Mouse (Mus musculus) NIH3T3 (cell line): Measurements from ENCODE around the gene Tmem274.
"Not testable (repeated sequence)": the region's sequence is repeated elsewhere in the genome, so short reads cannot be mapped to it uniquely, and the experiment has no call there.

Experiments used
- DNase-seq: peaks from one replicate; pipeline ENCODE4 v3.0.0-alpha.2; 2012; ENCODE audit warnings: low read depth

Tmem274 gene

GRCm38 (mm10) chr4:149477078-149477477, at the start of gene Tmem274:
Tmem274 (plus strand) TSS chr4:149477378.
- no peak for DNase-seq

GRCm38 (mm10) chr4:149429592-149429991, 47.6 kb upstream of the Tmem274 start:
- no peak for DNase-seq

DNA sequence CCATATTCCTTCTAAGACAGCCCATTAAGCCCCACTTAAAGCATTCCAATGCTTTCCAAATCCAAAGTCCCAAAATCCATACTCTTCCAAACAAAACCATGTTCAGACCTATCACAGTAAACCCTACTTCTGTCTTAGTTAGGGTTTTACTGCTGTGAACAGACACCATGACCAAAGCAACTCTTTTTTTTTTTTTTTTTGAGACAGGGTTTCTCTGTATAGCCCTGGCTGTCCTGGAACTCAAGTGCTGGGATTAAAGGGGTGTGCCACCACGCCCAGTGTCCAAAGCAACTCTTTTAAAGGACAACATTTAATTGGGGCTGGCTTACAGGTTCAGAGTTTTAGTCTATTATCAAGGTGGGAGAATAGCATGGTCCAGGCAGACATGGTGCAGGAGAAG, 45.3 kb upstream of the Tmem274 start:
- not testable (repeated sequence) for DNase-seq

DNA sequence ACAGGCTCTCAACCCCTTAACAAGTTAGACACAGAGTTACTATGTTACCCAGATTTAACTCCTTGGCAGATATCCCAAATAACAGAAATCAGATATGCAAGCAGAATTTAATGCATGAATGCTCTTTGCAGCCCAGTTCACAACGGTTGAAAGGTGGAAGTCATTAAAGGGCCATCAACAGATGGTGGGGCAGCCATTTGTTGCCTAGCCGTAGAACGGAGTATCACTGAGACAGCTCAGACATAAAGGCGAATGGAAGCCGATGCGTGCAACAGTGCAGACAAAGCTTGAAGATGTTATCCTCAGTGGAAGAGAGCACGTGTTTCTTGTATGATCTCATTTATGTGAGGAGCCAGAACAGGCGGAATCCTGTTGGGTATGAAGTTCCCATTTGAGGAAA, 36.6 kb upstream of the Tmem274 start:
- no peak for DNase-seq

GRCm38 (mm10) chr4:149442436-149442835, 34.7 kb upstream of the Tmem274 start:
- DNase-seq, result peak; percentile 79

DNA sequence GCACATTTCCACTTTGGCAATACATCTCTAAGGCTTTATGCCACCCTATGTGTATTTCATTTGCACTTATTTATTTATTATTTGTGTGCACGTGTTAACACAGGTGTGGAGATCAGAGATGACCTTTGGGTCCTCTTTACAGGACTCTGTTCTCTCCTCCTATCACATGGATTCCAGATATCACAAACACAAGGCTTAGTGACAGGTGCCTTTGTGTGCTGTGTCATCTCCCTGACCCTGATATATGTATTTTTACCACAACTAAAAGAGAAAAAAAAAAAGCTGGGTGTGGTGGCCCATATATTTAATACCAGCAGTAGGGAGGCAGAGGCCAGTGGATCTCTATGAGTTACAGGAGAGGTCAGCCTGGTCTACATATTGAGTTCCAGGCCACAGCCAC, 32.7 kb upstream of the Tmem274 start:
- DNase-seq, result no peak

GRCm38 (mm10) chr4:149444964-149445701, 32.0 kb upstream of the Tmem274 start:
- DNase-seq, result peak; percentile 97

DNA sequence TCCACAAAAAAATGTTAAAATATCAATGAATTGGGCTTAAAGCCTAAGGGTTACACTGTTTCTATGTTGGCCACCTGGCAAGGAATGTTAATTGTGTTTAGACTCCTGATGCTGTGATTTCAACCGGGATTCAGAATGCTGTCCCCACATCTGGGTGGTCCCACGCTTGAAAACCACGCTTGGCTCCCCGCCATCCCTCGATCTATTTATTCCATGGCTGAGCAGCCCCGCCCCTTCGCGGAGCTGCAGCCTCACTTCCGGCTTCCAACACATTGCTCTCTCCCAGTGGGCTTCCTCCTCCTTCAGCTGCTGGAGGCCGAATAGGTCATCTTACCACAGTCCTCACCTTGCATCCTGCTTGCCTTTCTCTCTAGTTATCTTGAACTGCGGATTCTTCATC, 31.3 kb upstream of the Tmem274 start:
- no peak for DNase-seq

- no peak for DNase-seq
Observed at GRCm38 (mm10) chr4:149446309-149446708, 30.9 kb upstream of the Tmem274 start.

DNA sequence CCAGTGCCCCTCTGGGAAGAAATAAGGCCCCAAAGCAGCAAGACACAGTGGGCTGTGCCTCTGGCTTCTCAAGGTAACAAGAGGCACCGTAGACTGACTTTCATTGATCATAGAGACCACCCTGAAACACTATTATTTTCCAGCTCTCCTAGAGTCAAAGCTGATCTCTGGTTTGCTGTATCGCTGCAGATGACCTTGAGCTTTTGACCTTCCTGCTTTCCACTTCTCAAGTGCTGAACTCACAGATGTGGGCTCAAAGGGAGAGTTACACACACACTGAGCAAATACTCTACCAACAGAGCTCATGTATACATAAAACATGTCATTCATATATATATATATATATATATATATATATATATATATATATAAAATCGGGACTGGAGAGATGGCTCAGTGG, 26.5 kb upstream of the Tmem274 start:
- DNase-seq, result no peak

GRCm38 (mm10) chr4:149453656-149454055, 23.5 kb upstream of the Tmem274 start:
- peak; percentile 56 for DNase-seq

- no peak for DNase-seq
Observed at GRCm38 (mm10) chr4:149454263-149454662, 22.9 kb upstream of the Tmem274 start.

DNA sequence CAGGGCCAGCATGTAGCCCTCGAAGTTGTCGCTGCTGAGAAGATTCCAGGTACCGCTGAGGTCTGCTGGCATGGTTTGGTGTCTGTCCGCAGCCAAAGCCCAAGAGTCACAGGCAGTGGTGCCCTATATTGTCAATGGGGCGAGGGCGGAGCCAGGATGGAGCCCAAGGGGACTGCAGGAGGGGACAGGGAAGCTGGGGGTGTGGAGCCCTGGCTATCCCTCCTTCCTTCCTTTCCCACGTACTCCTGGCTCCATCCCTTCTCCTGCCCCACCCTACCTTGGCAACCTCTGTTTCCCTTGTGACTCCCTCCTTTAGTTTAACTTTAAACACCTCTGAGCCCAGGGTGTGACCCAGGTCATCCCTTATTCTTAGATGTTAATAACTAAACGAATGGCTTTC, 22.3 kb upstream of the Tmem274 start, which contains the start of gene Rbp7:
TSS of gene Rbp7 (minus strand) at position 100 of the 400 bp plus-strand sequence.
- DNase-seq, result no peak

GRCm38 (mm10) chr4:149457163-149457562, 20.0 kb upstream of the Tmem274 start:
- not testable (repeated sequence) for DNase-seq

DNA sequence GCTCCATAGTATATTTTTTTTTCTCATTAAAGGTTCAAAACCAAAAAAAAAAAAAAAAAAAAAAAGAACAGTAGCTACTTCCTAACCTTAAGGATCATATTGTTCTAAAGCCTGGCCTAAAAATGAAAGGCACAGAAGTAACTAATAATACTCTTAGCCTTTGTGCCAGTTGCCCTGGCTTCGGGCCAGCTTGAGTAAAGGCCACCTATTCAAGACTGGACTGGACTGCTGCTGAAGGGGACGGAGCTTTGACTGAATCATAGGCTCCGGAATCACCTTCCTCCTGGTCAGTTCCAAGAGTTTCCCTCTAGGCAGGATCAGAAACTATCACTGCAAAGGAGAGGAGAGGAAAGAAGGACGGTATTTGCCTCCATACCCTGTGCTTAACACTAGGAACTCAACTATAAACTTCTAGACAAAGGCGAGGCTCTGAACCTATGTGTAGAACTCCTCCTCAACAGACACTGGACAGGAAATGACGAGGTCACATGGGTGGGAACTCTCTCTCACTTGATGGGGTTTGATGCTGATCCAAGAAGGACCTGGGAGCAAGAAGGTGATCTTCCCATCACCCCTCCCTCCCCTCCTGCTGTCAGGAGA, 19.2 kb upstream of the Tmem274 start:
- peak; percentile 41 for DNase-seq

DNA sequence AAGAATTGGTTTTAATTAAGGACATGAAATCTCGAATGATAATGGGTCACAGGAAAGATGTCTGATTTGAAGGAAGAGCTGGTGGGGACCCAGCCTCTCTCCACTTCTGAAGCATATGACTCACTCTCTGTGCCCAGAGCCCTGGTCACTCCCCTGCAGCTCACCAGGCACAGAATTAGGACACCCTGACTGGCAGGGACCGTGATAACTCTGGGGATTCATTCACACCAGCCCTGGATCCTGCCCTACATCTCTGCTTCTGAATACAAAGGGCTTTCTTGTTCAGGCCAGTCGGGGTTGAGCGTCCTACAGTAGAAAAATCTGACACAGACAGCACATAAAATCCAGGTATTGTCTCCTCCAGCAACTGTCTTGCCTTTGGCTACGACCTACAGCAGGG, 18.7 kb upstream of the Tmem274 start:
- DNase-seq, result no peak

- peak; percentile 41 for DNase-seq
Observed at GRCm38 (mm10) chr4:149459425-149459824, 17.8 kb upstream of the Tmem274 start.

DNA sequence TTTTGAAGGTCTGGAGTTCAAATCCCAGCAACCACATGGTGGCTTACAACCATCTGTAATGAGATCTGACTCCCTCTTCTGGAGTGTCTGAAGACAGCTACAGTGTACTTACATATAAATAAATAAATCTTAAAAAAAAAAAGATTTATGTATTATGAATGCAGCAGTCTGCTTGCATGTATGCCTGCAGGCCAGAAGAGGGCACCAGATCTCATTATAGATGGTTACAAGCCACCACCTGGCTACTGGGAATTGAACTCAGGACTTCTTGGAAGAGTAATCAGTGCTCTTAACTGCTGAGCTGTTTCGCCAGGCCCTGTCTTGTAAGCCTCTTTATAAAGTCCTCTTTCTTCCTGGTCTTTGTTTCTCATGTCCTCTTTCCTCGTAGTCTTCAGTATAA, 16.7 kb upstream of the Tmem274 start:
- not testable (repeated sequence) for DNase-seq

DNA sequence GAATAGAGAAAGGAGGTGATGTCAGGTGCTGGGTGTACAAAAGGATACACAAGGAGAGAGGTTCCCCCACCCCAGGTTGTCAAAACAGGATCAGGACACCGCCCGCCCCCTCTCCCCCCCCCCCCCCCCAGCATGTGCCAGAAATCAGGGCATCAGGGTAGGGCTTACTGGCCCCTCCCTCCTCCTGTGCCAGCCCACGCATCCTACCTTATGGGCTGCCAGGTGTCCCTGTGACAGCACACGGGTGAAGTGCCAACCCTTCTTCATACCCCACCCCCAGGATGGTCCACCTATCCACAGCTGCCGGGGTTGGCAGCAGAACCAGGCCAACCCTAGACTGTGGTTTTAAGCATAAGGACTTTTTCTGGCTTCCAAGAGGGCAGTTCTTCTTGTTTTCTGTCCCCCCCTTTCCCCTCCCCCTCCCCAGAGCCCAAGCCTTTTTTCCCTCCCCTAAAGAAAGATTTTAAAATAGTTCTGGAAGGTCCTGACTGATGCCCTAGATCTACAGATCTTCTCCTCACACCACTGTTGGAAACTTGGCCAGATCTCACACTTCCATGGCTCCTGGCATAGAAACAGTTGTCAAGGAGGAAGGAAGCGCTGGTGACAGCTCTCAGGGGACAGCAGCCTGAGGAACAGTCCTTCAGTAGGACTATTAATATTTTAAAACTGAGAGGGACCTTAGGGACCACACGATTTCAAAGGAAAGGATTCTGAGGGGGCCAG, 15.4 kb upstream of the Tmem274 start:
- no peak for DNase-seq

DNA sequence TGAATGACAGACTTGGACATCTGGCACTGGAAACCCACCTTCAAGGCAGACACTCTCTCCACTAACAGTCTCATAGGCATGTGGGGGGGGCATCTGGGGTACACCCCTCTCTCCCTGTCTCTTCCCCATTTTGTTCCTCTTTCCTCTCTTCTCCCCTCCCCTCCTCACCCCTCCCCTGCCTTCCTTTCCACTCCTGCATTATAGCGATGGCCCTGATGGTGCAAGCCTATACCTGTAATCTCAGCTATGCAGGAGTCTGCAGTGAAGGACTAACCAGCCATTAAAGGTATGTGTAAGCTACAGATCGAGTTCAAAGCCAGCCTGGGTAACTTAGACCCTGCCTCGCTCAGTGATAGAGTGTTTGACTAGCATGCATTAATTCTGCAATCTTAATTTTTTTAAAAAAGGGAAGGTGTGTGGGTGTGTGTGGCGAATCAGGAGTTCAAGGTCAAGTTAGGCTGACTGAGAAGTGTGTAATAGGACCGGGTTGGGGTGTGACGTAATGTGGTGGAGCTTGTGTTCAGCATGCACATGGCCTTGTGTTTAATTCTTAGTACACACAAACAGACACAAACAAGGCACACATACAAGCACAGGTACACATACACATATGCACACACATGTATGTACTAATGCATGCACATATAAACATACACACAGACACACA, 14.7 kb upstream of the Tmem274 start:
- DNase-seq, result no peak

DNA sequence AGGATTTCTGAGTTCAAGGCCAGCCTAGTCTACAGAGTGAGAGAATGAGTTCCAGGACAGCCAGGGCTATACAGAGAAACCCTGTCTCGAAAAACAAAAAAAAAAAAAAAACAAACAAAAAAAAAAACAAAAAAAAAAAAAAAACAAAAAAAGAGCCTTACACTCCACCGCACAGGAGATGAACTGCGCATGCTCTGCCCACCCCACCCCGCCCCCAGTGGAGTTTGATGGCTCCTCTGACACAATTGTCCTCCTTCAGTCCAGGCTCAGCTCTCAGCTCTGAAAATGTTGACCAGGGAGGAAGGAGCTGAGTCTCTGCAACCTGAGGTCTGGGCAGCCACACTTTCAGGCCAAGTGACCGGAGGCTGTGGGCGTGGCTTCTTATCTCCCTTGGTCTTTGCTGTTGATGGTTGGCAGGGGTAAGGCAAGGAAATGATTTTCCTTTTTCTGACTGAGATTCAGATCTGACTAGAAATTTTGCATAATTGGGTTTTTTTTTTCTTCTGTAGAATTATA, 13.7 kb upstream of the Tmem274 start:
- DNase-seq, result no peak

DNA sequence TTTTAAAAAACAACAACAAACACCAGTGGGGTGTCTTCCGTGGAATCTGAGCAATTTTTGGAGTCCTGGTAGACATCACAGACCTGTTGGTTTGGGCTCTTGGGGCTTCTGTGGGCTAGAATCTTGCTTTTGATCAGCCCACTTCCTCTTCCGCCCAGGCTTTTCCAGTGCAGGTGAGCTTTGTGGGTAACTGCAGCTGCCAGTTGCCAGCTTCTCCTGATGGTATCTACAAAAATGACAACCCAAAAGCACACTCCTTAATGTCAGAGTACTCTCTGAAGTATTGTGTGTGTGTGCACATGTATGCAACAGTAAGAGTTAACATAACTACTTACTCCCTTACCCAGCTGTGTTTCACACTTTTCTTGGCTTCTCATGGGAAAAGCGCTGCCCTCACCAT, 7.6 kb upstream of the Tmem274 start:
- DNase-seq, result no peak
